Comparison of ENCODE assay signal across 23 mouse cellular contexts in genomic region chr14:29243516-29243915, GRCm38 (mm10).
A peak's percentile ranks its signal among the peaks of the same experiment; 100 is the strongest.
DNase-seq lines count a peak whose midpoint lies in the region; ATAC-seq and TF ChIP-seq lines count a peak whose summit lies in the region.
"Had no signal": no experiment of that assay in that cellular context is flagged by ENCODE, and none has a peak within 500 bp of the region (broad histone marks: within the 10 kb centered on the region; RNA-seq: fewer than 3 reads in every experiment).

No protein-coding gene starts in this region.

- TF ChIP-seq POLR2A in kidney, adult 2 months (IDR thresholded peaks at IDR 0.05; ENCODE audit: low read depth, low read length), result no peak

- no peak overlapping the region for H3K27ac ChIP-seq in kidney, adult 2 months (ENCODE audit: insufficient read depth, low read depth, low read length)
- H3K27ac ChIP-seq: heart, embryonic 13.5 days; limb, embryonic 12.5 days; liver, embryonic 15.5 days; midbrain, embryonic 12.5 days had no signal

- H3K4me3 ChIP-seq in kidney, adult 2 months (ENCODE audit: insufficient read depth, low read depth, low read length), result no peak overlapping the region
- H3K4me3 ChIP-seq: heart, embryonic 13.5 days; limb, embryonic 12.5 days; liver, embryonic 15.5 days; midbrain, embryonic 12.5 days had no signal

- no peaks in the 10 kb centered on the region for H3K36me3 ChIP-seq in kidney, adult 2 months (ENCODE audit: control insufficient read depth, insufficient read depth, low read length)
- H3K36me3 ChIP-seq: heart, embryonic 13.5 days; limb, embryonic 12.5 days; liver, embryonic 15.5 days; midbrain, embryonic 12.5 days had no signal

- 74% methylated on average over 2 of the region's 2 CpGs for WGBS in kidney, adult 2 months

- no peaks in the 10 kb centered on the region for H3K4me1 ChIP-seq in kidney, adult 2 months (ENCODE audit: control insufficient read depth, insufficient read depth, low read length)
- H3K4me1 ChIP-seq: heart, embryonic 13.5 days; liver, embryonic 15.5 days had no signal

- no peak for TF ChIP-seq CTCF in kidney, adult 2 months (conservative IDR thresholded peaks at IDR 0.05; ENCODE audit: insufficient read depth, insufficient read length, low read depth, low read length)

- DNase-seq in cerebellum, postnatal 36 days, result peak; percentile 10 to 24
- DNase-seq in cerebellum, adult 11 months, result no peak
- peak; percentile 5 for DNase-seq in kidney, adult 2 months
- no peak for DNase-seq in kidney, adult 18-20 months
- peak; percentile 25 for DNase-seq in brain, adult 2 months (ENCODE audit: low read depth, low spot score)
- DNase-seq in retina, embryonic 14.5 days (ENCODE audit: low spot score), result peak; percentile 32
- DNase-seq: adrenal gland, postnatal 25 days; heart, postnatal 10 days; kidney, postnatal 14 days; layer of hippocampus, adult 9-11 months; lung, embryonic 14.5 days; right cerebral cortex, adult 18-20 months; spleen, adult 18-20 months; thymus, adult 18-20 months; thymus, postnatal 25 days had no signal

- ATAC-seq in erythroblast, adult 5-6 weeks (replicated peaks; ENCODE audit: low FRiP score, poor library complexity, severe bottlenecking), result no peak
- ATAC-seq: CD4-positive, CD25-positive, alpha-beta regulatory T cell, adult 4 months; forebrain, embryonic 16.5 days; intestine, embryonic 16.5 days had no signal

- no peaks in the 10 kb centered on the region for H3K27me3 ChIP-seq in kidney, adult 2 months (replicated peaks; ENCODE audit: control insufficient read depth, insufficient read depth, low read length)
- H3K27me3 ChIP-seq: heart, embryonic 13.5 days; limb, embryonic 12.5 days; liver, embryonic 15.5 days; midbrain, embryonic 12.5 days had no signal

Comparison
In these comparisons a context has a peak if more than half of its experiments do, and no peak if none do; other contexts are left out.
1. DNase-seq: peak in cerebellum, postnatal 36 days (2 of 2), kidney, adult 2 months (single experiment), brain, adult 2 months (single experiment) and retina, embryonic 14.5 days (single experiment); none in cerebellum, adult 11 months (single experiment) and kidney, adult 18-20 months (single experiment).